Comparison of ENCODE assay signal across 10 mouse cellular contexts in genomic region chr16:45711263-45711662, GRCm38 (mm10). TPM values are rescaled to one million over a fixed set of nuclear protein-coding genes. Genes with fewer than 3 reads are reported as not detected.
DNase-seq lines count a peak whose midpoint lies in the region; ATAC-seq and TF ChIP-seq lines count a peak whose summit lies in the region.
"Had no signal": no experiment of that assay in that cellular context is flagged by ENCODE, and none has a peak within 500 bp of the region (broad histone marks: within the 10 kb centered on the region; RNA-seq: fewer than 3 reads in every experiment).

No protein-coding gene starts in this region.

- peaks cover 54% of the 10 kb centered on the region for H3K36me3 ChIP-seq in midbrain, embryonic 14.5 days (ENCODE audit: control insufficient read depth, insufficient read depth, low read length)
- H3K36me3 ChIP-seq: limb, embryonic 15.5 days had no signal

- H3K27me3 ChIP-seq in midbrain, embryonic 14.5 days (ENCODE audit: control insufficient read depth, insufficient read depth, low read length), result no peaks in the 10 kb centered on the region
- H3K27me3 ChIP-seq: heart, embryonic 13.5 days; limb, embryonic 15.5 days had no signal

- no peak overlapping the region for H3K27ac ChIP-seq in left cerebral cortex, adult 2 months
- H3K27ac ChIP-seq in midbrain, embryonic 14.5 days (replicated peaks; ENCODE audit: low read depth, low read length), result no peak overlapping the region; the same call in 1 of the 2 replicates
- H3K27ac ChIP-seq: heart, embryonic 13.5 days; limb, embryonic 15.5 days had no signal

- 77% methylated on average over 7 of the region's 7 CpGs for WGBS in midbrain, embryonic 14.5 days

- H3K9ac ChIP-seq in midbrain, embryonic 14.5 days (replicated peaks; ENCODE audit: low read length), result no peak overlapping the region
- H3K9ac ChIP-seq: heart, embryonic 13.5 days; limb, embryonic 15.5 days had no signal

- H3K4me2 ChIP-seq in midbrain, embryonic 14.5 days (ENCODE audit: low read length), result no peak overlapping the region
- H3K4me2 ChIP-seq: heart, embryonic 13.5 days; limb, embryonic 15.5 days had no signal

- intact Hi-C loops in left cerebral cortex, adult 2 months (cut with DNase I), result no loop called here
- intact Hi-C loops in left cerebral cortex, postnatal 36 days (cut with DNase I), result no loop called here

- TF ChIP-seq CTCF in left cerebral cortex, adult 2 months (IDR thresholded peaks at IDR 0.05), result peak; percentile 47

- H3K4me3 ChIP-seq in left cerebral cortex, adult 2 months, result no peak overlapping the region
- no peak overlapping the region for H3K4me3 ChIP-seq in midbrain, embryonic 14.5 days (replicated peaks; ENCODE audit: low read depth, low read length)
- H3K4me3 ChIP-seq: heart, embryonic 13.5 days; limb, embryonic 15.5 days had no signal

- no peaks in the 10 kb centered on the region for H3K9me3 ChIP-seq in midbrain, embryonic 14.5 days (ENCODE audit: control insufficient read depth, low read length)
- H3K9me3 ChIP-seq: limb, embryonic 15.5 days had no signal

- DNase-seq in left cerebral cortex, adult 2 months (ENCODE audit: extremely low spot score in 1 of 2, low spot score in 2 of 2), result no peak
- no peak for DNase-seq in left cerebral cortex, postnatal 36 days (ENCODE audit: low spot score in 2 of 2)
- DNase-seq in ZHBTc4 (ENCODE audit: low read depth, low spot score), result peak; percentile 42
- DNase-seq in embryo, embryonic 10.5 days (ENCODE audit: low spot score), result peak; percentile 27
- peak; percentile 35 for DNase-seq in midbrain, embryonic 14.5 days
- no peak for DNase-seq in urinary bladder, adult 18-20 months (ENCODE audit: low spot score in 2 of 2)
- DNase-seq in T-cell, adult 2 months (ENCODE audit: low spot score), result no peak
- DNase-seq: adrenal gland, adult 8-10 months had no signal

- no peaks in the 10 kb centered on the region for H3K4me1 ChIP-seq in midbrain, embryonic 14.5 days (ENCODE audit: control insufficient read depth, insufficient read depth, low read length)
- H3K4me1 ChIP-seq: heart, embryonic 13.5 days; limb, embryonic 15.5 days had no signal

- no peak for ATAC-seq in midbrain, embryonic 14.5 days (ENCODE audit: low FRiP score, low TSS enrichment)

RNA-seq across cellular contexts. Expression of gene Tagln3, which starts 13.1 kb away (rescaled TPM):
- total RNA-seq in left cerebral cortex, adult 2 months (2021), result 100 to 1,000 TPM; 320 to 326 TPM
- 100 to 1,000 TPM; 301 to 357 TPM for total RNA-seq in left cerebral cortex, postnatal 36 days (2021)
- 444 and 478 TPM in 2 replicates for polyA plus RNA-seq in midbrain, embryonic 14.5 days (2014; fragmentation: Nextera tagmentation; extraction: Ambion mirVana)

RNA-seq across cellular contexts. Expression of gene Tmprss7, which starts 17.8 kb away (rescaled TPM):
- 1 to 10 TPM; 1.4 to 3.6 TPM for total RNA-seq in left cerebral cortex, adult 2 months (2021)
- total RNA-seq in left cerebral cortex, postnatal 36 days (2021), result 1 to 10 TPM; 2.9 to 3.7 TPM
- polyA plus RNA-seq in midbrain, embryonic 14.5 days (2014; fragmentation: Nextera tagmentation; extraction: Ambion mirVana), result 0.29 and 0.32 TPM in 2 replicates

RNA-seq across cellular contexts. Expression of gene Abhd10, which starts 31.5 kb away (rescaled TPM):
- total RNA-seq in left cerebral cortex, adult 2 months (2021), result 10 to 100 TPM; 21.6 to 23.7 TPM
- total RNA-seq in left cerebral cortex, postnatal 36 days (2021), result 10 to 100 TPM; 19.5 to 27.1 TPM
- 43.8 and 44.6 TPM in 2 replicates for polyA plus RNA-seq in midbrain, embryonic 14.5 days (2014; fragmentation: Nextera tagmentation; extraction: Ambion mirVana)

RNA-seq across cellular contexts. Expression of gene BC016579, which starts 57.4 kb away (rescaled TPM):
- under 1 TPM; 0.21 to 0.52 TPM for total RNA-seq in left cerebral cortex, adult 2 months (2021)
- total RNA-seq in left cerebral cortex, postnatal 36 days (2021), result under 1 TPM in 1 of 2 experiments, not detected in 1; 0.20 TPM
- polyA plus RNA-seq in midbrain, embryonic 14.5 days (2014; fragmentation: Nextera tagmentation; extraction: Ambion mirVana), result 0.09 TPM in 1 of 2 replicates, not detected in the other
- polyA plus RNA-seq: heart, embryonic 13.5 days had no signal

Comparison
In these comparisons a context has a peak if more than half of its experiments do, and no peak if none do; other contexts are left out.
1. DNase-seq: peak in ZHBTc4 (single experiment), embryo, embryonic 10.5 days (single experiment) and midbrain, embryonic 14.5 days (single experiment); none in left cerebral cortex, adult 2 months (0 of 2), left cerebral cortex, postnatal 36 days (0 of 2), urinary bladder, adult 18-20 months (0 of 2) and T-cell, adult 2 months (single experiment).